Mouse (Mus musculus): ENCODE results near the gene Odam. TPM values are rescaled to one million over a fixed set of nuclear protein-coding genes. Genes with fewer than 3 reads are reported as not detected.

The Odam gene
- total RNA-seq (2021), result not detected in 2 replicates
- long read RNA-seq, experiment 1, result 0 reads
- long read RNA-seq, experiment 2, result 0 reads

DNA sequence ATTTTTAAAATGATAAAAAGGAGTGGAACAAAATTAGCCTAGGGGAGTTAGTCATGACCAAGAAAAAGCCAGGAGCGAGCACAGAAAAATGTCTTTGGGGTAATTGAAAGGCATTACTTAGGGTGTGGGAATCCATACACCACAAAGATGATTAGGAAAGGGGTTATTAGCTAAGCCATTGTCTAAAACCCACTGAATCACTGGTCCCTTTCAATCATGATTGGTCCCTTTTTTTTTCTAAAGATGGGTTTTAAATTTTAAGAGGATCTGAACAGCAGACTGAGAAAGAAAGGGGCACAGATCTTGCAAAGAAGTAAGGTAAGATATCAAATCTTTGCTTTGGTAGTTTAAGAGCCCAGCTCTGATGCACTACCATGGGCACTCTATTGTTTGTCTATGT is at the start of gene Odam:
TSS of gene Odam (plus strand) at position 301 of the 400 bp plus-strand sequence.
- DNase-seq, result no peak

DNA sequence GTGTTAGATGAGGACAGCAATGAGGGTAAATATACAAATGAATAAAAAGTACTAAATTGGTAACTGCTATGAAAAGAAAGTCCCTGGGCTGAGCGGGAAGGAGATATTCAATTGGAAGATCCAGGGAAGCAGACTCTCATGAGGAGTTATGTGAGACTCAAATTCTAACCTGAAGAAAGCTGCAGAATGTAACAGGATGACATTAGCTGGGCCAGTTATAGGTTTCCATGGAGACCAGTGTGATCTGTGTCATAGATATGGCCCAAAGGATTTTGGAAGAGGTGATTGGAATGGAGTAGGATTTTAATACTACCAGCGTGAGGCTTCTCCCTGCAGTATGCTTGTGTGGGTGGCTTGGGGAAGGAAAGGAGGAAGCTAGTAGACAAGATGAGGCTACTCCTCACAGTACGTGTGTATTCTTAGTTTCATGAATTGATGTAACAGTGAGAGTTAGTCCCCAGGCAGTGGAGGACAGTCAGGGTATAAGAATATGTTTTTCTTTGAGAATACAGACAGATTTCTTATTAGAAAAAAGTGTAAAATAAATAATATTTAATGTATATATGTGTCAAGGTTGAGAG is 29.6 kb upstream of the Odam start:
- no peak for DNase-seq

DNA sequence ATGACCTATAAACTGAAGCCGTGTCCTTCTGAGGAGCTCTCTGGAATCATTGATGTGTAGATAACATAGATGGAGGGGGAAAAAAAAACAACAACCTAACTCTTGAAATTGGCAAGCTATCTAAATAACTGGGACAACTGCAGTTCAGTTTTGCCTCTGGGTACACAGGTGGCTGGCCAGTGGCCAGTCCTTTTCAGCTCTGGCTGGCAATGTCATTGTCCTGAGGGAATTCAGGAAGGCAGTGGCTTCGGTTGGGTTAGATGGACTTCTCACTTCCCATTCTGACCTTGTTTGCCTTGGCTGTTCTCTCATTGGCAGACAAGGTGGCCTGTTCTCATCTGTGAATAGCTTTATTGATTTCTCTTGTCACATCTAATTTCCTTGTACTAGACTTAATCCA is 14.7 kb upstream of the Odam start:
- DNase-seq, result peak; percentile 9

GRCm38 (mm10) chr5:87871423-87871822 is 13.4 kb upstream of the Odam start:
- peak; percentile 15 for DNase-seq

DNA sequence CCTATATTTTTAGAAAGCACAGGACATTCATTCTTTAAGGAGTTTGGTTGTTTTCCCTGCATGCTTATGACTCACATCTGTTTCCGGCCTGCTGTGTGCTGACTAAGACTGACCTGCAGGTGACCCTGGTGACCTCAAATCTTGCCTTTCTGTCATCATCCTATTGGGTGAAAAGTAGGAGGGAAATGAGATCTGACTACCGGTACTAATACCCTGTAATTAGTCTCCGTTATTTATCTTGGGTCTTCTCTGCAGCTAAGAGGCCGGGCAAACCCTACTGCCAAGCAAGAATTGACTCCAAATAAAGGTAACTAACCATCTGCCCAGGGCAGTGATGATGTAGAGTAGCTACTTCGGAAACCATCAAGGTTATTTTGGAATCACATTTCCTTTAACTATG is 40.5 kb downstream of the Odam start, which contains the start of gene Csn3:
TSS of gene Csn3 (plus strand) at position 208 of the 400 bp plus-strand sequence.
- no peak for DNase-seq

GRCm38 (mm10) chr5:87931603-87932002 is 46.8 kb downstream of the Odam start:
- DNase-seq, result no peak

DNA sequence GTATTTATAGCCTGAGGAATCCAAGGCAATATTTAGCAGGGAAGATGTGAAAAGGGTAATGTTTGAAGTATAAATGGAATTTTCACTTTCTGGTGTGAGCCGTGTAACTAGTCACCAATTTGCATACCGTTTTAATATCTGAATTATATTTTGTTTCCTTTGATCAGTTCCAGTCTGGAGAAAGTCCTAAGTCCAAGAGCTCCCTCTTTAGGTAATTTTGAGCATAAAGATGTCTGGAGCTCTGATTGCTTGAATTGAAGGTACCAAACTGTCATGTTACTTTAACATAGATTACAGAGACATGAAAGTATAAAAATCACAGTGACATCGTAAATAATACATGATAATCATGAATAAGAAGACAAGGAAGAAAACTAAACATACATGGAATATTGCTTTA is 55.9 kb downstream of the Odam start:
- no peak for DNase-seq

GRCm38 (mm10) chr5:87942515-87942914 is 57.7 kb downstream of the Odam start:
- no peak for DNase-seq

Other genes starting within 250 kb of the Odam start
- not detected in 2 replicates for gene Csn1s1, start 218.8 kb upstream of the Odam start, total RNA-seq (2021)
- gene Csn2, start 185.4 kb upstream of the Odam start, total RNA-seq (2021), result 0.79 TPM in 1 of 2 replicates, not detected in the other
- gene Csn1s2a, start 110.5 kb upstream of the Odam start, total RNA-seq (2021), result not detected in 2 replicates
- not detected in 2 replicates for gene Csn1s2b, start 76.9 kb upstream of the Odam start, total RNA-seq (2021)
- not detected in 2 replicates for gene Prr27, start 59.3 kb upstream of the Odam start, total RNA-seq (2021)
- not detected in 2 replicates for gene Csn3, start 40.5 kb downstream of the Odam start, total RNA-seq (2021)
- not detected in 2 replicates for gene 2310003L06Rik, start 84.4 kb downstream of the Odam start, total RNA-seq (2021)
- gene Gm28434, start 84.5 kb downstream of the Odam start, total RNA-seq (2021), result not detected in 2 replicates
- gene Cabs1, start 94.4 kb downstream of the Odam start, total RNA-seq (2021), result not detected in 2 replicates
- not detected in 2 replicates for gene Smr3a, start 117.5 kb downstream of the Odam start, total RNA-seq (2021)
- gene Smr2, start 201.5 kb downstream of the Odam start, total RNA-seq (2021), result not detected in 2 replicates
- not detected in 2 replicates for gene Gm11116, start 226.5 kb downstream of the Odam start, total RNA-seq (2021)

Data from adrenal gland, postnatal 14 days (tissue).